Mouse (Mus musculus) ovary, postnatal 14 days (tissue): ENCODE measurements around the gene Thbd.

Experiments
- DNase-seq: peaks from one replicate; pipeline ENCODE4 v3.0.0; 2022; ENCODE audit warnings: low spot score

Thbd gene

DNA sequence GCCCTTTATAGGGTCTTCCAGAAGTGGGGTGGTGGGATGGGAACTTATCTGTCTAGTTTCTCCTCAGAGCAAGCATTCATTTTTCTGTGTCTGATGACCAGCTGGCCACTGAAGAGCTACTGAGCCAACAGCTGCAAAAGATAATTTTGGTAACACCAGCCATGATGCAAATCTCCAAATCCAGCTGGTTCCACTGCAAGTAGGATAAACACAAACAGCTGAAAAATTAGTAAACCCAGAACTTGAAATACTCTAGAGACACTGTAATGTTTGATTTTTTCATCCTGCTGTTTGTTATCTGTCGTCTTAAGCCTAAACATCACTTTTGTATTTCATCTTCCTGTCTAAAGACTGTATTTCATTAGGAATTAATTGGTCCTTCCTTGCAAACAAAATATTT is 13.7 kb upstream of the Thbd start:
- no peak for DNase-seq

- no peak for DNase-seq
These were observed 13.1 kb upstream of the Thbd start for GRCm38 (mm10) chr2:148421112-148421511.

GRCm38 (mm10) chr2:148419776-148420175 is 11.8 kb upstream of the Thbd start:
- DNase-seq, result no peak

DNA sequence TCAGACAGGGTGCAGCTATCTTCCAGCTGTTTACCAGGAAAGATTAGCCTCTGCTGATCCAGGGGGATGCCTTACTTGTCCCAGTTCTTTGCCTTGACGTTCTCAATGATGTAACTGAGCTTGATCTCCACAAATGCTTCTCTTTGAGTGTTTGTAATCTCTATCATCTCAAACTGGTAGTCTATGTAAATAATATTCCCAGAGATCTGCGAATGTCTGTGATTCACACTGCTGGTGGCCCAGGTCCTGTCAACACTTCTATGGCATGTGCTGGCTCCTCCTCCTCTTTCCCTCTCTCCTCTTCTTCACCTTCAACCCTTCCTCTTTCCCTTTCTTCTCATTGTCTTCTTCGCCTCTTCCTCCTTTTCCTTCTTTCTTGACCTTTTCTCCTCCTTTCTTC is 11.2 kb upstream of the Thbd start:
- DNase-seq, result no peak

- DNase-seq, result no peak
These were observed 1.8 kb upstream of the Thbd start for GRCm38 (mm10) chr2:148409821-148410220.

GRCm38 (mm10) chr2:148409141-148409540 is 1.2 kb upstream of the Thbd start:
- DNase-seq, result peak; percentile 77

DNA sequence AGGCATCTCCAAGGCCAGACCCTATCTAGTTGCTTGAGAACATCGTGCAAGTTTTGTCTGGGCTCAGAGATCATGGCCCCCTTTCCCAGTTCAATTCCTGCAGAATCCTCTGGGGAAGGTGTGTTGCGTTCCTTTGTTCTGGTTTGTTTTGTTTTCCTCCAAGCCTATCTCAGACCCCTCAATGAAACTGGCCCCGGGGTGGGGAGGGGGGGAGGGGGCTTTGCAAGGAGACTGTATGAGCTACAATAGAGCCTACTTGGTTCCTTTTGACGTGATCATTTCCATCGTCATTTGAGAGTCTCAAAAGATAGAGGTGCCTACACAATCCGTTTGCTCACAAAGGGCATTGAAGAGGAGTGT is 753 bp upstream of the Thbd start:
- DNase-seq, result no peak

DNA sequence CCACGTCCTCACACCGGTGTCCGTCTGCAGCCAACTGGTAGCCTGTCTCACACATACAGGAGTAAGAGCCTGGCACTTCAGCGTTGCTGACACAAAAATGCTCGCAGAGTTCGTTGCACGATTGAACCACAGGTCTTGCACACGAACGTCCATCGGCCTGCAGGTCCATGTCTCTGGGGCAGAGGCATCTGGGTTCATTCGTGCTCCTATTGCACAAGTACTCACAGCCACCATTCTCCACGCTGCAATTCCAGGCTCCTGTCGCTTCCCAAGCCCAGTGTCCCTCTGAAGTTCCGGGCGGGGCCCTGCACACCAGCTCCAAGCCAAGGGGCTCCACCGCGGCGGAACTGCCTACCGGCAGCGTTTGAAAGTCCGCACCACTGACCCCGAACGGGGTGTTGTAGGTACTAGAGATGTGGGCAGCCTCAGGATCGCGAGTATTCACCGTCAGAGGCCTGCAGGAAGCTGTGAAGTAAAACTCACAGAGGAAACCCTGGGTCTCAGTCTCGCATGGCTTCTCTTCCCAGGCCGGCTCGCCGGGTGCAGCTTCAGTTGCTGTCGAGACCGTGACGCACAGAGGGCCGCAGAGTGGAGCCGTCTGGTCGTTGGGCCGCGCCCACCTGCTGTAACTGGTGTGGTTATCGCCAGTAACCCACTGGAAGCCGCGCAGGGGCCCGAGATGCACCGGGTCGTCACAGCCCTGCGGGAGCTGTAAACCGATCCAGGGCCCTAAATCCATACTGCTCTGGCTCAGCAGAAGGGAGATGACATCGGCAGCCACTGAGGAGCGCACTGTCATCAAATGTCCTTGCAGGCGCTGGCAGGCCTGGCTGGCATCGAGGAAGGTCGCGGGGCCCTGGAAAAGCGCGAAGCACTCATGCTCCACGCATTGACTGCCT is 768 bp downstream of the Thbd start:
- no peak for DNase-seq

- DNase-seq, result no peak
These were observed 1.6 kb downstream of the Thbd start for GRCm38 (mm10) chr2:148406160-148406970.

DNA sequence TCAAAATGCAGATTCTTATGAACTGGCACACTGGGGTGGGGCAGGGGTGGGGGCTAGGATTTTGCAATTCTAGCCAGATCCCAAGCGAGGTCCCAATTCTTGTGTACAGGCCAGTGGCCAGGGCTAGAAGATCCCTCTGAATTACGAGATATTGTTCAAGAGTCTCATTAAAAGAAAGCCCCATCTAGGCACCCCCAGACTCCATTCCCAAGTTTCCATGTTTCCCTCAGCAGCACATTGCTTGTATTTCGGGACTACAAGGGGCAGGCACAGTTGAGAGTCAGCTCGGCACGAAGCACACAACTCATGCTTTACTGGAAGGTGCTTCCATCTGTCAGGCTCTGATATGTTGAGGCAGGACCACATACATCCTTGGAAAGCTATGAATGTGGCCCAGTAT is 3.1 kb downstream of the Thbd start:
- no peak for DNase-seq

GRCm38 (mm10) chr2:148402227-148402626 is 5.8 kb downstream of the Thbd start:
- no peak for DNase-seq

DNA sequence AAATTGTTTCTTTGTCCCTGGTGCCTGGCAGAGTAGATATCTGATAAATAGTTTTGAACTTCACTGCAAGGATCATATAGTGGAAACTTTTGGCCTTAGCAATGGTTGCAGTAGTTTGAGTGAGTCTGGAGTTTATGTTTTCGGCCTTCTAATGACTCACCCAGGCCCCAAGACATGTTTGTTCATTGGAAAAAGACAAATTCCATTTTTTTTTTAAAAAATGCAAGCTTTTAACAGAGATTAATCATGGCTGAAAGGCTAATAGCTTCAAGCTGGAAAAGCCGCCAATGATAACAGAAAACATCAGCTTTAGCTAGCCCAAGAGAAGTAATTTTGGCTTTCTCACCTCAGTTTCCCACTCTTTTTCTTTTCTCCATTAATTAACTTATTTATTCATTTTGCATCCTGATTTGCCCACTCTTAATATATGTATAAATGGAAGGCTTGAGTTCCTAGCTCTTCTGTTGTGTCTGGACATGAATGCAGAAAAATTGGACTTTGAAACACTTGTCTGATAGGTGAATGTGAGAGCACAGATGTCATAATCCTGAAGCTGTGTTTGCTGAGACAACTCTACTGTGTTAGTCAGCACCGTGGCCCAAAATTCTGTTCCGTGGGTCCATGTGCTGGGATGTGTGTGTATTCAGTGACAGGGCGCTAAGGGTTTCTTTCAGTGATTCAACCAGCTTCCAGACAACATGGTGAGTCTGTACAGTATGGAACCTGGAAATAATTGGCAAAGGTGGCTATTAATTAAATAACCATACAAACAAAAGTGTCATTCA is 8.9 kb downstream of the Thbd start:
- no peak for DNase-seq

DNA sequence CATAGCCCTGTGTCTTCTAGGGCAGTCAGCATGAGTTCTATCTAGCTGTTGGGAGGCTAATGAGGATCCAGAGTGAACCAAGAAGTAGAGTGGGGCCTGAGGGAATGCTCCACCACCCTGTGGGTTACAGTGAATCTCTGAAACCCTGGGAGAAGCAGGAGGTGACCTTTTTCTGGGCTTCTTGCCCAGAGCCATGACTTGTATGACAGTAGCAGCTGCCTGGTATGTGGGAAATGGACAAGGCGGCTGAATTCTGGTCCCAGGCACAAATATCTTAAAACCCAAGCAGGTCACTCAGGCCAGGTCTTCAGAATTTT is 10.2 kb downstream of the Thbd start:
- DNase-seq, result no peak

DNA sequence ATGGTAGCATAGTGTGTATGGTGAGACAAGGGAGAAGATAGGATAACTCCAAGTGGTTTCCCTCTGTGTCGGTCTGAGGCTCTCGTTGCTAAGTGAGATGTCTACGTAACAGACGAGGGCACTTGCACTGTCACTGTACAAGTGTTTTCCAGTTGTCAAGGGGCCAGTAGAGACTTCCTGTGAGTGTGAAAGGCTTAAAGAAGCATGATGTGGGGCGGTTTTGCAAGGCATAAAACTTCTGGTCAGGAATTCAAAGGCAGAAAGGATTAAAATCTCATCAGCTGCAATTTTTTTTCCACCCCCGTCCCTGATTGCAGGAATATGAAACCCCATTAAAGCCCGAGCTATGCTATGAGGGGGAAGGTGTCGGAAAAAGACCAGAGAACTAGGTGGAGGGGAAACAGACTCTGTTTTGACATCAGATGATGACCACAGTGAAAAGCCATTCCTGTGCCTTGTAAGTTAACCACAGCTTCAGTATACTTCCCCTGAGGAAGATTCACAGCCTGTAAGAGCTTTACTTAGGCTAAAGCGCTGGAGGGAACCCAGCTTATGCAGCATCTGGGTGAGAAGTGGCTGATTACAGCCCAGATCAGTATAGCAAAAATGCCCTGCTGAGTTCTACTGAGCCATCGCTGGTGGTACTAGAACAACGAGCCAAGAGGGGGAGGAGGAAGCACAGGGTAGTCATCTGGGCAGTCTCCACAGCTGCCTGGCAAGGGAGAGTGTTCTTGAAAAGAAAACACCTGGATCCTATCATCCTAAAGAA is 10.8 kb downstream of the Thbd start:
- DNase-seq, result no peak

GRCm38 (mm10) chr2:148396209-148396608 is 11.8 kb downstream of the Thbd start:
- DNase-seq, result no peak

- DNase-seq, result peak; percentile 29
These were observed 12.6 kb downstream of the Thbd start, which contains the start of gene Sstr4 for GRCm38 (mm10) chr2:148395131-148396051. Sstr4 (plus strand) TSS chr2:148395344.

GRCm38 (mm10) chr2:148393846-148394245 is 14.1 kb downstream of the Thbd start:
- no peak for DNase-seq

GRCm38 (mm10) chr2:148393149-148393548 is 14.8 kb downstream of the Thbd start:
- DNase-seq, result no peak

DNA sequence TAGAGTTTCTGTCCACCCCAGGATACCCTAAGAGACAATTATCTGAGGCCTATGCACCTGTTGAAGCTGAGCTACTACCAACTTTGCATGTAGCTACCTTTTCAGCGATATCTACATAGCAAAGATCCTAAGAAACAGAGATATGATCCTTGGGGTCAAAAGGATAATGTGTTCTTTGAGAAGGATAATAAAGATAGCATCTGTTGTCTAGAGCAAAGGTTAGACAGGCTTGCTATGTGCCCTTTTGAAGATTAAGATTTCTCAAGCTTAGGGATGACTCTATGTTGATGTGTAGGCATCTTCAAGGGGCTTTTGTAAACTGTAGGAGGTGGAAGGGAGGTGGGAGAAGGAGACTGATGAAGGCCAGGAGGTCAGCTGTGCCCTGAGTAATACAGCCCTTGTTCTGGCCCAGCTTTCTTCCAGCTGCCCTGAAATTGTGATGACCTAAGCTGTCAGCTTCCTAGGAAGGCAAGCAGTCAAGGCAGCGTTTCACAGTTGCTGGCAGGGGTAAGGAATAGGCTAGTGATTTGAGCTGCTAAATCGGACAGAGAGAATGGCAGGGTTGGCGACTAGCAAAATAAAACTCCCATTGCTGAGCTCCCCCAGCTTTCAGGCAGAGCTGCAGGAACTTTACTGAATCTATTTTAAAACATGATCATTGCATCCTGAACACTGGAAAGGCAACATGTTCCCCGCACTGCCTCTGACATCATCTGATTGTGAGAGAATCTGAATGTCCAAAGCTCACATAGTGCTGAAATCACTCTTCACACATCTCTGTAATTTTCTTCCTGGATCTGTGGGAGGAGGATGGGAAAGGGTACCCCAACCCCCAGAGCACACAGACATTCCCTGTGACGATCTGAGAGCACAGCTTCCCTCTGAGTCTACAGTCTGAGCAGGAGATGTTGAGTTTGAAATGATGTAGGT is 20.1 kb downstream of the Thbd start:
- no peak for DNase-seq

GRCm38 (mm10) chr2:148386927-148387326 is 21.1 kb downstream of the Thbd start:
- DNase-seq, result no peak
